Mouse (Mus musculus): ENCODE data around the gene Lpar1. TPM values are rescaled to one million over a fixed set of nuclear protein-coding genes. Genes with fewer than 3 reads are reported as not detected.
A peak's percentile ranks its signal among the peaks of the same experiment; 100 is the strongest.

Gene Lpar1
- 1.1 and 4.6 TPM in 2 replicates for total RNA-seq (2017)

- 0 out of 4 replicates have a peak, but pooled peaks of 1 of the 2 experiments have one; percentile 17 for ATAC-seq (replicated peaks in 1 of 2; ENCODE audit: insufficient read depth in 1 of 2, low FRiP score in 2 of 2, low TSS enrichment in 1 of 2, low read depth in 1 of 2, poor library complexity in 2 of 2, severe bottlenecking in 2 of 2)
These were observed at the start of gene Lpar1 for GRCm38 (mm10) chr4:58553631-58554358. Gene Lpar1, minus strand, starts transcription at chr4:58553898.

- ATAC-seq (replicated peaks in 1 of 2; ENCODE audit: insufficient read depth in 1 of 2, low FRiP score in 2 of 2, low TSS enrichment in 1 of 2, low read depth in 1 of 2, poor library complexity in 2 of 2, severe bottlenecking in 2 of 2): peak; percentile 85 to 91
These were observed 32.2 kb upstream of the Lpar1 start for GRCm38 (mm10) chr4:58585942-58586341.

- no peak for ATAC-seq (replicated peaks in 1 of 2; ENCODE audit: insufficient read depth in 1 of 2, low FRiP score in 2 of 2, low TSS enrichment in 1 of 2, low read depth in 1 of 2, poor library complexity in 2 of 2, severe bottlenecking in 2 of 2)
These were observed 27.5 kb upstream of the Lpar1 start for GRCm38 (mm10) chr4:58581191-58581590.

GRCm38 (mm10) chr4:58580516-58580915 lies 26.8 kb upstream of the Lpar1 start:
- no peak for ATAC-seq (replicated peaks in 1 of 2; ENCODE audit: insufficient read depth in 1 of 2, low FRiP score in 2 of 2, low TSS enrichment in 1 of 2, low read depth in 1 of 2, poor library complexity in 2 of 2, severe bottlenecking in 2 of 2)

GRCm38 (mm10) chr4:58580098-58580497 lies 26.4 kb upstream of the Lpar1 start:
- ATAC-seq (replicated peaks in 1 of 2; ENCODE audit: insufficient read depth in 1 of 2, low FRiP score in 2 of 2, low TSS enrichment in 1 of 2, low read depth in 1 of 2, poor library complexity in 2 of 2, severe bottlenecking in 2 of 2): no peak

- ATAC-seq (replicated peaks in 1 of 2; ENCODE audit: insufficient read depth in 1 of 2, low FRiP score in 2 of 2, low TSS enrichment in 1 of 2, low read depth in 1 of 2, poor library complexity in 2 of 2, severe bottlenecking in 2 of 2): no peak
These were observed 24.8 kb upstream of the Lpar1 start for GRCm38 (mm10) chr4:58578488-58578887.

- ATAC-seq (replicated peaks in 1 of 2; ENCODE audit: insufficient read depth in 1 of 2, low FRiP score in 2 of 2, low TSS enrichment in 1 of 2, low read depth in 1 of 2, poor library complexity in 2 of 2, severe bottlenecking in 2 of 2): no peak
These were observed 23.8 kb upstream of the Lpar1 start for GRCm38 (mm10) chr4:58577382-58578048.

- no peak for ATAC-seq (replicated peaks in 1 of 2; ENCODE audit: insufficient read depth in 1 of 2, low FRiP score in 2 of 2, low TSS enrichment in 1 of 2, low read depth in 1 of 2, poor library complexity in 2 of 2, severe bottlenecking in 2 of 2)
These were observed 22.1 kb upstream of the Lpar1 start for GRCm38 (mm10) chr4:58575831-58576230.

GRCm38 (mm10) chr4:58574024-58574423 lies 20.3 kb upstream of the Lpar1 start:
- no peak for ATAC-seq (replicated peaks in 1 of 2; ENCODE audit: insufficient read depth in 1 of 2, low FRiP score in 2 of 2, low TSS enrichment in 1 of 2, low read depth in 1 of 2, poor library complexity in 2 of 2, severe bottlenecking in 2 of 2)

GRCm38 (mm10) chr4:58572446-58572845 lies 18.7 kb upstream of the Lpar1 start:
- ATAC-seq (replicated peaks in 1 of 2; ENCODE audit: insufficient read depth in 1 of 2, low FRiP score in 2 of 2, low TSS enrichment in 1 of 2, low read depth in 1 of 2, poor library complexity in 2 of 2, severe bottlenecking in 2 of 2): no peak

GRCm38 (mm10) chr4:58571661-58572060 lies 18.0 kb upstream of the Lpar1 start:
- no peak for ATAC-seq (replicated peaks in 1 of 2; ENCODE audit: insufficient read depth in 1 of 2, low FRiP score in 2 of 2, low TSS enrichment in 1 of 2, low read depth in 1 of 2, poor library complexity in 2 of 2, severe bottlenecking in 2 of 2)

GRCm38 (mm10) chr4:58571232-58571631 lies 17.5 kb upstream of the Lpar1 start:
- ATAC-seq (replicated peaks in 1 of 2; ENCODE audit: insufficient read depth in 1 of 2, low FRiP score in 2 of 2, low TSS enrichment in 1 of 2, low read depth in 1 of 2, poor library complexity in 2 of 2, severe bottlenecking in 2 of 2): no peak

GRCm38 (mm10) chr4:58568486-58568885 lies 14.8 kb upstream of the Lpar1 start:
- no peak for ATAC-seq (replicated peaks in 1 of 2; ENCODE audit: insufficient read depth in 1 of 2, low FRiP score in 2 of 2, low TSS enrichment in 1 of 2, low read depth in 1 of 2, poor library complexity in 2 of 2, severe bottlenecking in 2 of 2)

GRCm38 (mm10) chr4:58562776-58563175 lies 9.1 kb upstream of the Lpar1 start:
- 0 out of 4 replicates have a peak, but pooled peaks of 1 of the 2 experiments have one; percentile 7 for ATAC-seq (replicated peaks in 1 of 2; ENCODE audit: insufficient read depth in 1 of 2, low FRiP score in 2 of 2, low TSS enrichment in 1 of 2, low read depth in 1 of 2, poor library complexity in 2 of 2, severe bottlenecking in 2 of 2)

GRCm38 (mm10) chr4:58557001-58557400 lies 3.3 kb upstream of the Lpar1 start:
- ATAC-seq (replicated peaks in 1 of 2; ENCODE audit: insufficient read depth in 1 of 2, low FRiP score in 2 of 2, low TSS enrichment in 1 of 2, low read depth in 1 of 2, poor library complexity in 2 of 2, severe bottlenecking in 2 of 2): no peak

- ATAC-seq (replicated peaks in 1 of 2; ENCODE audit: insufficient read depth in 1 of 2, low FRiP score in 2 of 2, low TSS enrichment in 1 of 2, low read depth in 1 of 2, poor library complexity in 2 of 2, severe bottlenecking in 2 of 2): no peak
These were observed 701 bp upstream of the Lpar1 start for GRCm38 (mm10) chr4:58554359-58554838.

GRCm38 (mm10) chr4:58552731-58553630 lies 717 bp downstream of the Lpar1 start:
- peak; percentile 26 to 60; a peak in 2 of 4 replicates for ATAC-seq (replicated peaks in 1 of 2; ENCODE audit: insufficient read depth in 1 of 2, low FRiP score in 2 of 2, low TSS enrichment in 1 of 2, low read depth in 1 of 2, poor library complexity in 2 of 2, severe bottlenecking in 2 of 2)

- no peak for ATAC-seq (replicated peaks in 1 of 2; ENCODE audit: insufficient read depth in 1 of 2, low FRiP score in 2 of 2, low TSS enrichment in 1 of 2, low read depth in 1 of 2, poor library complexity in 2 of 2, severe bottlenecking in 2 of 2)
These were observed 1.5 kb downstream of the Lpar1 start for GRCm38 (mm10) chr4:58552229-58552628.
